Mouse (Mus musculus) midbrain, embryonic 10.5 days (tissue): Measurements from ENCODE around the gene Tpm1. TPM values are rescaled to one million over a fixed set of nuclear protein-coding genes. Genes with fewer than 3 reads are reported as not detected.
A peak's percentile ranks its signal among the peaks of the same experiment; 100 is the strongest.

Experiments
- DNase-seq: peaks from one replicate; pipeline ENCODE4 v3.0.0-alpha.2; 2017; ENCODE audit warnings: low spot score
- H3K27ac ChIP-seq: fragments of 300-500 bp; sonication (generic); replicated peaks from 2 replicates; pipeline ENCODE4 v1.5.1; 2016; ENCODE audit warnings: mild to moderate bottlenecking
- H3K27me3 ChIP-seq: fragments of 300-500 bp; sonication (generic); 2 replicates; pipeline ENCODE4 v1.6.1; 2016; ENCODE audit warnings: low read depth, mild to moderate bottlenecking; ENCODE audit not compliant: poor library complexity, severe bottlenecking
- H3K36me3 ChIP-seq: fragments of 300-500 bp; sonication (generic); 2 replicates; pipeline ENCODE4 v1.6.1; 2016; ENCODE audit warnings: mild to moderate bottlenecking, moderate library complexity
- H3K4me1 ChIP-seq: fragments of 300-500 bp; sonication (generic); 2 replicates; pipeline ENCODE4 v1.6.1; 2016
- H3K4me3 ChIP-seq: fragments of 300-500 bp; sonication (generic); 2 replicates; pipeline ENCODE4 v1.5.1; 2016; ENCODE audit warnings: mild to moderate bottlenecking, moderate library complexity
- H3K9me3 ChIP-seq: fragments of 300-500 bp; sonication (generic); replicated peaks from 2 replicates; pipeline ENCODE4 v1.6.1; 2016; ENCODE audit warnings: mild to moderate bottlenecking
- WGBS: fragments of 180-500 bp; shearing (Covaris S2); methylation state at CpG from one replicate; pipeline ENCODE4 v1.1.7; 2016; 5-methylcytosine and 5-hydroxymethylcytosine counted together
- polyA plus RNA-seq: library from polyadenylated mRNA; unstranded; fragments of >200 nt; fragmentation: Nextera tagmentation; extraction: Ambion mirVana; gene quantifications from 2 replicates; pipeline ENCODE4 v1.2.1, GENCODE M21; 2016

The Tpm1 gene
- polyA plus RNA-seq, 1 experiment from 2014 or later: 263 TPM

DNA sequence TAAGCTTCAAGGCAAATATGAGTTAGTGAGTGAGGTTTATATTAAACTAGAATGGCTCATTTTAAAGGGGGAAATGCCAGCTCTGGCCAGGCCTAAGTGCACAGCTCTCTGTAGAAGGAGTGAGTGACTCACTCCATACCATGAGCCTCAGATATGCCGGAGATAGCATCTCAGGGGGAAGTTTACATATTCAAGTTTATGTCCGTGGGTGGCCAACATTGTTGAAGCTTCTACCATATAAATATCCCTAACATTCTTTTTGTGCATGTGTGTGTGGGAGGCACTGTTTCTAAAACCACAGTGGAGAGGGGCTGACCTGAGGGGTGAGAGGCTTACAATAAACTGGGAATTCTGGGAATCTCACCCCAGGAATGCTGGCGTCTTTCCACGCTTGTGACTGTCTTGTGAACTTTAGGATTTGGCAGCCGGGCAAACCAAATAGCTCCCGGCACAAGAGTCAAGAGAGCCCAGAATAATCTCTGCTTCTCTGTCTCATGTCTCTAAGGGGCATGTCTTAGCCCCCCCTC is 60.3 kb downstream of the Tpm1 start:
- no peak overlapping the region for H3K27ac ChIP-seq
- H3K27me3 ChIP-seq: no peaks in the 10 kb centered on the region
- H3K9me3 ChIP-seq: no peaks in the 10 kb centered on the region
- peaks cover 16% of the 10 kb centered on the region; the same call in 1 of the 2 replicates for H3K4me1 ChIP-seq
- DNase-seq: no peak
- WGBS: 76% methylated on average over 6 of the region's 6 CpGs
- H3K36me3 ChIP-seq: no peaks in the 10 kb centered on the region
- no peak overlapping the region for H3K4me3 ChIP-seq

DNA sequence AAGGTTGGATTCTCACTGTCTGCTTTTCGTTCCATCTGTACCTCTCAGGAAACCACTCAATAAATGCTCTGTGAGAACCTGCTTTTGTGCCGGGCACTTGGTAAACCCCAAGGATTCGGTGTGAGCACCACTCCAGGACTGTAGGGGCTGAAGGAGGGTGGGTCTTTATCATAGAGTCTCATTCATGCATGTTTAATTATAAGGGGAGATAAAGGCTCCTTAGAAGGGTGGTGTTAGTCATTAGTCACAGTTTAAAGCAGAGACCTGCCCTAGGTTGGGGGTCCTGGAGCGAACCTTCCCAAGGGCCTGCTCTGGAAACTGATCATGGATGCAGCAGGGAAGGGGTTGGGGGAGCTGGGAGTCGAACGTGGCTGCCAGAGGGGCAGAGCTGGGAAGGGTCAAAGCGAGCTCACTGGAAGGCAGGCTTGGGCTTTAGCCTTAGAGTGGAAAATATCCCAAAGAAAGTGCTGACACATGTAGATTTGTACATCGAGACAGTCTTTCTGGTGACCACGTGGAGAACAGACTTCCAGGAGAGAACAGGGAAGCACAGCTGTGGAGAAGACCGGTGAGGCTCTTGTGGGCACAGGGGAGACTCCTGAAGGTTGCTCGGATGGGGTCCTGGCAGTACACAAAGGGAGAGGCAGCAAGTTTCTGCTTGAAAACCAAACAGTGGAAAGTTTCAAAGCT is 60.9 kb downstream of the Tpm1 start:
- peak overlapping the region; percentile 34; the same call in 1 of the 2 replicates for H3K27ac ChIP-seq
- no peak overlapping the region for H3K4me3 ChIP-seq
- no peak for DNase-seq
- peaks cover 16% of the 10 kb centered on the region; the same call in 1 of the 2 replicates for H3K4me1 ChIP-seq
- 71% methylated on average over 11 of the region's 11 CpGs for WGBS
- no peaks in the 10 kb centered on the region for H3K36me3 ChIP-seq
- no peaks in the 10 kb centered on the region for H3K9me3 ChIP-seq
- H3K27me3 ChIP-seq: no peaks in the 10 kb centered on the region

DNA sequence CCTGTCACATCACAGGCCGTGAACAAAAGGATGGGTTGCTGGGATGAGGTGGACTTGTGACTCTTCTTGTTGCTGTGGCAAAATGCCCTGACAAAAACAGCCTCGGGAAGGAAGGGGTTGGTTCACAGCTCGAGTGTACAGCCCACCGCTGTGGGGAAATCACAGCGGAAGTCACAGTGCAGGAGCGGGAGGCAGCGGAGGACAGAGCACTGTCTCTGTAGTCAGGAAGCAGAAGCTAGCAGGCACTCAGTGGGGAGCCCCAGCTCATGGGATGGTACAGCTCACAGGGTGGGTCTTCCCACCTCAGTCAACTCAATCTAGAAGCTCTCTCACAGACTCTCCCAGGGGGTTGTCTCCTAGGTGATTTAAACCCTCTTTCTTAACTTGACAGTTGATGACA is 63.8 kb downstream of the Tpm1 start:
- H3K4me3 ChIP-seq: no peak overlapping the region
- no peaks in the 10 kb centered on the region for H3K27me3 ChIP-seq
- peaks cover 13% of the 10 kb centered on the region; the same call in 1 of the 2 replicates for H3K4me1 ChIP-seq
- 82% methylated on average over 7 of the region's 7 CpGs for WGBS
- no peaks in the 10 kb centered on the region for H3K36me3 ChIP-seq
- DNase-seq: no peak
- no peak overlapping the region for H3K27ac ChIP-seq
- H3K9me3 ChIP-seq: no peaks in the 10 kb centered on the region

DNA sequence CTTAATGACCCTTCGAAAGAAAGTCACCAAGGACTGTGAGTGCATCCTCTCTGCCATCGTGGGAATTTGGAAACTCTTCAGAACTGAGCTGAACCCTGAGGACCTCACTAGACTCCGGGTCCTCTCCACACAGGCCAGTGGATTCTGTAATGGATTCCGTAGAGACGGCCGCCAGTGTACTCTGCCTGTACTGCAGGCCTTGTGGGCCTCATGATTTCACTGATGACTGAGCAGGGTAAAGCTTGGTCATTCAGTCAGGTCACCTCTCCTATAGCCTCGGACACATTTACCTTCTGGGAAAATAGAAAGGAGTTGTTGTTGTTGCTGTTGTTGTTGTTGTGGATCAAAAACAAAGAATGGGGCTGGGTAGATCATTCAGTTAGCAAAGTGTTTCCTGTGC is 67.1 kb downstream of the Tpm1 start:
- DNase-seq: no peak
- Histone ChIP-seq H3K27me3 (no peaks in the 10 kb centered on the region), H3K9me3 (no peaks in the 10 kb centered on the region), H3K4me3 (no peak overlapping the region), H3K36me3 (no peaks in the 10 kb centered on the region), H3K27ac (no peak overlapping the region), H3K4me1 (no peaks in the 10 kb centered on the region; the same call in 1 of the 2 replicates)
- WGBS: 87% methylated on average over 7 of the region's 7 CpGs

DNA sequence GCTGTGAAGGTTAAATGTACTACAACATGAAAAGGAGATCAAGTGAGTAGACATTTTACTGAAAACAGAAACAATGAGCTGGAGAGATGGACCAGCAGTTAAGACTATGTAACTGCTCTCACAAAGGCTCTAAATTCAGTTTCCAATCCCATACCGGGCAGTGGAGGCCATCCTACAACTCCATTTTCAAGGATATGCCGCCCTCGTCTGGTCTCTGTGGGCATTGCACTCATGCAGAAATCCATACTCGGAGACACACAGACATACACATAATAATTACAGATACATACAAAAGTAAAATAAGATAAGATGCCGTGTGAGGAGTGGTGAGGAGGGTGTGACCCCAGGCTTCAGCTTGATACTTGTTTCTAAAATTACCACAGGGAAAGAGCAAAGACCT is 68.7 kb downstream of the Tpm1 start:
- H3K36me3 ChIP-seq: no peaks in the 10 kb centered on the region
- 13% methylated on average over 5 of the region's 5 CpGs for WGBS
- H3K4me1 ChIP-seq: peaks cover 5% of the 10 kb centered on the region
- no peak overlapping the region for H3K27ac ChIP-seq
- DNase-seq: peak; percentile 76
- peaks cover 7% of the 10 kb centered on the region; the same call in 1 of the 2 replicates for H3K27me3 ChIP-seq
- H3K4me3 ChIP-seq: no peak overlapping the region
- H3K9me3 ChIP-seq: no peaks in the 10 kb centered on the region

DNA sequence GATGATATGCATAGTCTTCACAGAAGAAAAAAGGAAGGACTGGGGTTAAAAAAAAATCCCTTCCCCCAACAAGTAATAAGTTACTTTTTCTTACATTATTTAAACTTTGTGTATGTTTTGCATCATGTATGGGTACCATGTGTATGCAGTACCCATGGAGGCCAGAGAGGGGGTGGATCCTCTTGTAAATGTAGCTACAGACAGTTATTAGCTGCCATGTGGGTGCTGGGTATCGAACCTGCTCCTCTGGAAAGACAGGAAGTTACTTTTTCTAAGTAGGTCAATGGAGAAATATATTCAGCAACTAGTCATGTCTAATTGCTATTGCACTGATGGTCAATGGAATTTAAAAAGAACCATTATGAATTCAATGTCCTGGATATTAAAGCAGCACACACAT is 70.7 kb downstream of the Tpm1 start:
- H3K36me3 ChIP-seq: no peaks in the 10 kb centered on the region
- H3K4me3 ChIP-seq: no peak overlapping the region
- H3K27me3 ChIP-seq: peaks cover 7% of the 10 kb centered on the region; the same call in 1 of the 2 replicates
- 80% methylated on average over 1 of the region's 1 CpGs for WGBS
- peaks cover 12% of the 10 kb centered on the region for H3K4me1 ChIP-seq
- no peak for DNase-seq
- H3K27ac ChIP-seq: no peak overlapping the region
- no peaks in the 10 kb centered on the region for H3K9me3 ChIP-seq

DNA sequence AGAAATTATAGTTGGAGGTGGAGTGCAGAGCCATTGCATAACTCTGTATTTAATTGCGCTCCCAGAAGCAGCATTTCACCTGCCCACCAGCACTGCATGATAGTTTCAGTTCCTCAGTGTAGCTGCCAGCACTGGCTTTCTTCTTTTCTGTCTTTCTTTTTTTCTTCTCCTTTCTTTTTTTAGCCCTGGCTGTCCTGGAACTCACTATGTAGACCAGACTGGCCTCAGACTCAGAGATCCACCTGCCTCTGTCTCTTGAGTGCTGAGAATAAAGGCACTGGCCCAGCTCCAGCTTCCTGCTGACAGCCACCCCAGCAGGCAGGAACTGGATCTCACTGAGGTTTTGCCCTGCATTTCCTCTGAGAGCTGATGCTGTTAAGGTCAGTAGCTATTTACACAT is 71.2 kb downstream of the Tpm1 start:
- H3K27me3 ChIP-seq: peaks cover 7% of the 10 kb centered on the region; the same call in 1 of the 2 replicates
- no peaks in the 10 kb centered on the region for H3K9me3 ChIP-seq
- no peak overlapping the region for H3K27ac ChIP-seq
- no peak for DNase-seq
- 94% methylated on average over 1 of the region's 1 CpGs for WGBS
- no peak overlapping the region for H3K4me3 ChIP-seq
- no peaks in the 10 kb centered on the region for H3K36me3 ChIP-seq
- H3K4me1 ChIP-seq: peaks cover 12% of the 10 kb centered on the region

DNA sequence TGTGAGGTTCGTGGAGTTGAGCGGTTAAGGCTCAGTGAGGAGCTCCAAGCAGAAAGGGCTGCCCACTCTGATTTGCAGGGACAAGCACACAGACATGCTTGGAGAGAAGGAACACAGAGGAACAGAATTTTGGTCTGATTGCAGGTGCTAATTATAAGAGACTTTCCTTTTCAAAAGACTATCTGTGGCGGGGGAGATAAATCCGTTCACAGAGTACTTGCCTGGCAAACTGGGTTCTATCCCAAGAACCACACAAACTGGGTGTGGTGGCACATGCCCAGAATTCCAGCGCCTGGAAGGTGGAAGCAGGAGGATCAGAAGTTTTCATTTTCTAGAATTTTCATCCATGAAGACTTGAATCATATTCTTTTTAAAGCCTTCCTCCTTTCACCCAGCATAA is 72.1 kb downstream of the Tpm1 start:
- Histone ChIP-seq H3K27me3 (peaks cover 7% of the 10 kb centered on the region; the same call in 1 of the 2 replicates), H3K9me3 (no peaks in the 10 kb centered on the region), H3K4me1 (peaks cover 12% of the 10 kb centered on the region), H3K4me3 (no peak overlapping the region), H3K27ac (no peak overlapping the region), H3K36me3 (no peaks in the 10 kb centered on the region)
- WGBS: 85% methylated on average over 5 of the region's 5 CpGs
- no peak for DNase-seq

DNA sequence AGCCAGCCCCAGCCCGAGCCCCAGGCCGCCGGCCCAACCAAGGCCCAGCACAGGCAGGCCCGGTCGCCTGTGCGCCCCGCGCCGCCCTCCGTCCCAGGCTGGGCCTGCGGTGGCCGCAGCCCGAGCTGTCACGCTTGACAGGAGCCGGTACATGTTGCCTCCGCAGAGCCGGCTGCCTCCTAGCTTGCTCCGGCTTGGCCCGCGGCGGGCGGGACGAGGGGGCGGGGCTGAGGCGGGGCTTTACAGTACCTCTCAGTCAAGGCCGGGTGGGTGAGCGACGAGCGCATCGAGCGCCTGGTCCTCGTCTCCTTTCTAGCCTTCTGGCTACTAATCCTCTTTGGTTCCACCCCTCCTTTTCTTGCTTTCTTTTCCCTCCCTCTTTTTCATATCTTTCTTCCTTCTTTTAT is 74.0 kb downstream of the Tpm1 start, which contains the start of gene Lactb:
TSS of gene Lactb (minus strand) at position 246 of the 407 bp plus-strand sequence.
- Histone ChIP-seq H3K4me3 (peak within 1 kb of the TSS; percentile 83), H3K4me1 (peaks cover 12% of the 10 kb centered on the region), H3K36me3 (peaks cover 9% of the 10 kb centered on the region), H3K27me3 (peaks cover 7% of the 10 kb centered on the region; the same call in 1 of the 2 replicates), H3K27ac (peak within 1 kb of the TSS; percentile 84), H3K9me3 (no peaks in the 10 kb centered on the region)
- WGBS: under 1% methylated on average over 31 of the region's 32 CpGs
- peak; percentile 95 for DNase-seq

DNA sequence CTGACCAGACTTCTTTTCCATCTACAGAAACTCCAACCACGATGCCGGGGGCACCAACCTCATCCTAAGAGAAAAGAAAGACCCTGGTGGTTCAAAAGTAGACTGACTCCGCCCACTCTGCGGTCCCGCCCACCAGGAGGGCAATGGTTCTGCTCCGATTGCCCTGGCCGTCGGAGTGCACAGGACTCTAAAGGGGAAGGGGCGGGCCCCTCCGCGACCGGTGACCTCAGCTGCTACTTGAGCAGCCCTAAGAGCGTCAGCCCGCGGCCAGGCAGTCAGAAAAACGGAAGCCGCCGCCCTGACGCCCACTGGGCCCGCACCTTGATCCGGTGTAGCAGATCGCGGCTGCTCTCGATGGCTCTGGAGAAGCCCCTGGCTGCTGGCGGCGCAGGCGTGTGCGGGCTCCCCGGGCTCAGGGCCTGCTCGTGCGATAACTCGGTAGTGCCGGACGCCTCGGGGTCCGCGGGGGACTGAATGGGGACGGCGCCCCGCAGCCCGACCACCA is 74.4 kb downstream of the Tpm1 start:
- under 1% methylated on average over 41 of the region's 41 CpGs for WGBS
- peak; percentile 89 for DNase-seq
- H3K4me3 ChIP-seq: peak overlapping the region; percentile 83

More for the DNA sequence above, 74.4 kb downstream of the Tpm1 start:
- H3K27me3 ChIP-seq: peaks cover 7% of the 10 kb centered on the region; the same call in 1 of the 2 replicates
- H3K9me3 ChIP-seq: no peaks in the 10 kb centered on the region
- peaks cover 14% of the 10 kb centered on the region for H3K36me3 ChIP-seq
- H3K4me1 ChIP-seq: peaks cover 12% of the 10 kb centered on the region
- H3K27ac ChIP-seq: peak overlapping the region; percentile 84

Other genes with a start within 250 kb of the Tpm1 start
- 1.1 and 1.4 TPM in 2 replicates for gene Aph1c, start 214.7 kb downstream of the Tpm1 start, polyA plus RNA-seq
- 26.7 and 32.1 TPM in 2 replicates for gene Rab8b, start 129.7 kb downstream of the Tpm1 start, polyA plus RNA-seq
- gene Rps27l, start 103.3 kb downstream of the Tpm1 start, polyA plus RNA-seq: 659 and 790 TPM in 2 replicates
- gene Lactb, start 73.9 kb downstream of the Tpm1 start, polyA plus RNA-seq: 8.2 and 9.6 TPM in 2 replicates